Mouse (Mus musculus): ENCODE data around the gene Pagr1b.
A peak's percentile ranks its signal among the peaks of the same experiment; 100 is the strongest.

Pagr1b gene

GRCm38 (mm10) chr7:127003620-127004019, 12.7 kb downstream of the Pagr1b start:
- no peak for DNase-seq (ENCODE audit: low spot score in 2 of 2)

- DNase-seq (ENCODE audit: low spot score in 2 of 2) = no peak
Observed at GRCm38 (mm10) chr7:126999568-126999967, 16.7 kb downstream of the Pagr1b start.

GRCm38 (mm10) chr7:126996449-126996848, 19.8 kb downstream of the Pagr1b start:
- DNase-seq (ENCODE audit: low spot score in 2 of 2) = no peak

GRCm38 (mm10) chr7:126988816-126989215, 27.5 kb downstream of the Pagr1b start:
- no peak for DNase-seq (ENCODE audit: low spot score in 2 of 2)

GRCm38 (mm10) chr7:126986319-126986718, 30.0 kb downstream of the Pagr1b start:
- peak in 1 of 2 experiments; percentile 54 for DNase-seq (ENCODE audit: low spot score in 2 of 2)

- DNase-seq (ENCODE audit: low spot score in 2 of 2) = peak; percentile 55 to 58
Observed at GRCm38 (mm10) chr7:126984667-126985444, 31.4 kb downstream of the Pagr1b start.

- DNase-seq (ENCODE audit: low spot score in 2 of 2) = no peak
Observed at GRCm38 (mm10) chr7:126983113-126983512, 33.2 kb downstream of the Pagr1b start.

GRCm38 (mm10) chr7:126982054-126982453, 34.2 kb downstream of the Pagr1b start:
- DNase-seq (ENCODE audit: low spot score in 2 of 2) = no peak

- no peak for DNase-seq (ENCODE audit: low spot score in 2 of 2)
Observed at GRCm38 (mm10) chr7:126981601-126982000, 34.7 kb downstream of the Pagr1b start.

- DNase-seq (ENCODE audit: low spot score in 2 of 2) = no peak
Observed at GRCm38 (mm10) chr7:126978841-126979240, 37.4 kb downstream of the Pagr1b start.

GRCm38 (mm10) chr7:126976878-126977459, 39.3 kb downstream of the Pagr1b start:
- DNase-seq (ENCODE audit: low spot score in 2 of 2) = no peak

- peak; percentile 86 to 96 for DNase-seq (ENCODE audit: low spot score in 2 of 2)
Observed at GRCm38 (mm10) chr7:126975950-126976866, 40.1 kb downstream of the Pagr1b start, which contains the start of gene Cdiptos. Cdiptos (minus strand) TSS chr7:126976098.

- no peak for DNase-seq (ENCODE audit: low spot score in 2 of 2)
Observed at GRCm38 (mm10) chr7:126975893-126975949, 40.6 kb downstream of the Pagr1b start, which contains the start of gene Cdipt. Cdipt (plus strand) TSS chr7:126975914.

- no peak for DNase-seq (ENCODE audit: low spot score in 2 of 2)
Observed at GRCm38 (mm10) chr7:126975493-126975892, 40.8 kb downstream of the Pagr1b start.

GRCm38 (mm10) chr7:126967361-126967760, 48.9 kb downstream of the Pagr1b start:
- no peak for DNase-seq (ENCODE audit: low spot score in 2 of 2)

- DNase-seq (ENCODE audit: low spot score in 2 of 2) = no peak
Observed at GRCm38 (mm10) chr7:126965568-126965967, 50.7 kb downstream of the Pagr1b start.

- no peak for DNase-seq (ENCODE audit: low spot score in 2 of 2)
Observed at GRCm38 (mm10) chr7:126963548-126964286, 52.6 kb downstream of the Pagr1b start.

GRCm38 (mm10) chr7:126961965-126962364, 54.3 kb downstream of the Pagr1b start:
- no peak for DNase-seq (ENCODE audit: low spot score in 2 of 2)

- no peak for DNase-seq (ENCODE audit: low spot score in 2 of 2)
Observed at GRCm38 (mm10) chr7:126961095-126961494, 55.2 kb downstream of the Pagr1b start.

GRCm38 (mm10) chr7:126959780-126960179, 56.5 kb downstream of the Pagr1b start:
- no peak for DNase-seq (ENCODE audit: low spot score in 2 of 2)

- no peak for DNase-seq (ENCODE audit: low spot score in 2 of 2)
Observed at GRCm38 (mm10) chr7:126955125-126955524, 61.2 kb downstream of the Pagr1b start.

GRCm38 (mm10) chr7:126952646-126953045, 63.6 kb downstream of the Pagr1b start:
- no peak for DNase-seq (ENCODE audit: low spot score in 2 of 2)

Measured in left cerebral cortex, adult 9 months (tissue).